Mouse (Mus musculus): Measurements from ENCODE around the gene Sohlh1. TPM values are rescaled to one million over a fixed set of nuclear protein-coding genes. Genes with fewer than 3 reads are reported as not detected.
A peak's percentile ranks its signal among the peaks of the same experiment; 100 is the strongest.
"Not testable (repeated sequence)": the region's sequence is repeated elsewhere in the genome, so short reads cannot be mapped to it uniquely, and the experiment has no call there.

Sohlh1 gene
- total RNA-seq, 2 experiments from 2014 or later, result not detected

- DNase-seq (ENCODE audit: low spot score in 2 of 2), result peak in 1 of 2 experiments; percentile 4
- TF ChIP-seq CTCF (conservative IDR thresholded peaks at IDR 0.05), result peak; percentile 42
- Histone ChIP-seq H3K27ac (no peak overlapping the region), H3K4me3 (no peak overlapping the region)
Observed at GRCm38 (mm10) chr2:25828344-25828947, 18.6 kb downstream of the Sohlh1 start.

- no peak for TF ChIP-seq CTCF (conservative IDR thresholded peaks at IDR 0.05)
- Histone ChIP-seq H3K4me3 (no peak overlapping the region), H3K27ac (no peak overlapping the region)
- no peak for DNase-seq (ENCODE audit: low spot score in 2 of 2)
Observed at GRCm38 (mm10) chr2:25824751-25825150, 22.3 kb downstream of the Sohlh1 start.

GRCm38 (mm10) chr2:25822806-25823205 lies 24.2 kb downstream of the Sohlh1 start, which contains the start of gene Lcn9:
Gene Lcn9, plus strand, starts transcription at chr2:25823153.
- Histone ChIP-seq H3K4me3 (no peak within 1 kb of the TSS), H3K27ac (peak within 1 kb of the TSS; percentile 41; the same call in 1 of the 2 replicates)
- DNase-seq (ENCODE audit: low spot score in 2 of 2), result peak in 1 of 2 experiments; percentile 20
- TF ChIP-seq CTCF (conservative IDR thresholded peaks at IDR 0.05), result no peak

DNA sequence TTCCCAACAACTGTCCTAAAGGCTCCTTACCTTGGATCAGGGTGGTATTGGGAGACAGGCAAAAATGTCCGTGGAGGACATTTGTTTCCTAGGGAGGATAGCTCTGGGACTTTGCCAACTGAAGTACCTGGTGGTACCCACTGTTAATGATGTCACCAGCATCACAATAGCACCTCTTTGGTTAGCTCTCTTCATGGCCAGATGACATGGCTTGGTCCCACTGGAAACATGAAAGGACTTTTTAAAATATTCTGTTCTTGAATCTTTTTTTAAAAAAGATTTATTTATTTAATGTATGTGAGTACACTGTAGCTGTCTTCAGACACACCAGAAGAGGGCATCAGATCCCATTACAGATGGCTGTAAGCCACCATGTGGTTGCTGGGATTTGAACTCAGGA lies 31.3 kb downstream of the Sohlh1 start, which contains the start of gene Glt6d1:
Gene Glt6d1, minus strand, starts transcription at position 101 of the 400 bp plus-strand sequence.
- DNase-seq (ENCODE audit: low spot score in 2 of 2), result not testable (repeated sequence)

GRCm38 (mm10) chr2:25813364-25813763 lies 33.7 kb downstream of the Sohlh1 start:
- H3K4me3 ChIP-seq, result no peak overlapping the region
- H3K27ac ChIP-seq, result no peak overlapping the region
- peak; percentile 18; the same call in 1 of the 2 replicates for TF ChIP-seq CTCF (conservative IDR thresholded peaks at IDR 0.05)
- DNase-seq (ENCODE audit: low spot score in 2 of 2), result no peak

More for the DNA sequence above, 31.3 kb downstream of the Sohlh1 start, which contains the start of gene Glt6d1:
- H3K4me3 ChIP-seq, H3K27ac ChIP-seq: not testable (repeated sequence)

DNA sequence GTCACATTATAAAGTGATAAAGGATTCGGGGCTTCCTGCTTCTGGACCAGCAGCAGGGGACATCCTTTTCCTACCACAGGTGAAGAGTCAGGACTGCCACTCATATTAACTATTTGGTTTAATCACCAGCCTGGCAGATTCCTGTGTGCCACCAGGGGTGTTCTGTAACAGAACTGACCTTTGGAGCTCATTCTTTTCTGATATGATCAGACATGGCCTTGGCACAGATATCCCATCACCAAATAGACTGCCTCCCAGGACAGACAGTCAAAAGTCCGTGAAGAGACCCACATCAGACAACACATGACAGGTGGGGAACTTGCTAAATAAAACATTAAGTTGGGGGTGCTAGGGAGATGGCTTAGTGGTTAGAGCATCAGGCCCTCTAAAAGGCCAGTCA lies 35.3 kb downstream of the Sohlh1 start:
- TF ChIP-seq CTCF (conservative IDR thresholded peaks at IDR 0.05), result no peak
- no peak overlapping the region for H3K27ac ChIP-seq
- H3K4me3 ChIP-seq, result no peak overlapping the region
- no peak for DNase-seq (ENCODE audit: low spot score in 2 of 2)

DNA sequence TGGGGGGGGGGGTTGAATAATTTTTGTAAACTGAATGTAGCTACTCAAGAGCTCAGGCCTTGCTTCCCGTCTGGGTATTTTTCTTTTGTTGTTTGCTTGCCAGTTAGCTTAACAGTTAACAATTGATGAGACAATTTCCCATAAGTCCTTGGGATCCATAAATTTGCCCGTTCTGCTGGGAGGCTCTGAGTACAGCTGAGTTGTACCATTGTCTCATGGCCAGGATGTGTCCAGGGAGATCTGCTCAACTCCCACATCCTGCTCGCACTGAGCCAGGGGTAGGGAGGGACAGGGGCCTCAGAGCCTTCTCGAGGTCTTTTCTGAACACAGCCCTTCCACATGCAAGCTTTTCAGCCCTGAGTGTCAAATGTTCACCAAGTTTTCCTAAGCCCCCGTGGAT lies 49.0 kb downstream of the Sohlh1 start:
- H3K27ac ChIP-seq, result peak overlapping the region; percentile 28; the same call in 1 of the 2 replicates
- H3K4me3 ChIP-seq, result no peak overlapping the region
- no peak for TF ChIP-seq CTCF (conservative IDR thresholded peaks at IDR 0.05)
- no peak for DNase-seq (ENCODE audit: low spot score in 2 of 2)

GRCm38 (mm10) chr2:25797635-25798034 lies 49.4 kb downstream of the Sohlh1 start:
- H3K4me3 ChIP-seq, result no peak overlapping the region
- no peak overlapping the region for H3K27ac ChIP-seq
- DNase-seq (ENCODE audit: low spot score in 2 of 2), result no peak
- TF ChIP-seq CTCF (conservative IDR thresholded peaks at IDR 0.05), result no peak

Other genes starting within 250 kb of the Sohlh1 start
- gene Rabl6, start 238.7 kb downstream of the Sohlh1 start, total RNA-seq (2021), result 100 to 1,000 TPM; 149 to 151 TPM
- not detected for gene Ccdc183, start 229.6 kb downstream of the Sohlh1 start, total RNA-seq (2021)
- 10 to 100 TPM; 14.1 to 15.4 TPM for gene Tmem141, start 225.2 kb downstream of the Sohlh1 start, total RNA-seq (2021)
- under 1 TPM; 0.79 TPM for gene Fcna, start 219.2 kb downstream of the Sohlh1 start, total RNA-seq (2021)
- not detected for gene Lcn8, start 194.1 kb downstream of the Sohlh1 start, total RNA-seq (2021)
- gene Lcn5, start 189.3 kb downstream of the Sohlh1 start, total RNA-seq (2021), result not detected
- not detected for gene Lcn6, start 170.5 kb downstream of the Sohlh1 start, total RNA-seq (2021)
- not detected for gene Lcn10, start 164.5 kb downstream of the Sohlh1 start, total RNA-seq (2021)
- gene Obp2a, start 147.2 kb downstream of the Sohlh1 start, total RNA-seq (2021), result not detected
- 10 to 100 TPM; 83.7 to 88.9 TPM for gene Bmyc, start 140.5 kb downstream of the Sohlh1 start, total RNA-seq (2021)
- gene Obp2b, start 110.2 kb downstream of the Sohlh1 start, total RNA-seq (2021), result under 1 TPM in 1 of 2 experiments, not detected in 1; 0.86 TPM
- not detected for gene Lcn3, start 81.7 kb downstream of the Sohlh1 start, total RNA-seq (2021)
- gene Lcn11, start 70.2 kb downstream of the Sohlh1 start, total RNA-seq (2021), result not detected
- gene Gm13539, start 65.0 kb downstream of the Sohlh1 start, total RNA-seq (2021), result not detected
- not detected for gene Glt6d1, start 31.4 kb downstream of the Sohlh1 start, total RNA-seq (2021)
- not detected for gene Lcn9, start 24.1 kb downstream of the Sohlh1 start, total RNA-seq (2021)
- 10 to 100 TPM; 44.5 to 48.4 TPM for gene Kcnt1, start 16.5 kb upstream of the Sohlh1 start, total RNA-seq (2021)
- 100 to 1,000 TPM; 142 to 148 TPM for gene Camsap1, start 136.0 kb upstream of the Sohlh1 start, total RNA-seq (2021)
- gene Ubac1, start 174.5 kb upstream of the Sohlh1 start, total RNA-seq (2021), result 10 to 100 TPM; 52.1 to 53.0 TPM